Mouse (Mus musculus) c-Kit-positive CD71-negative TER-119-negative erythroid progenitor cells, embryonic 14.5 days (primary cell): Measurements from ENCODE around the gene Mxd4.
A peak's percentile ranks its signal among the peaks of the same experiment; 100 is the strongest.

Experiments
- DNase-seq: peaks from one replicate; pipeline ENCODE4 v3.0.0-alpha.2; 2013; ENCODE audit warnings: low read depth

Gene Mxd4

GRCm38 (mm10) chr5:34187601-34188316, at the start of gene Mxd4:
Gene Mxd4 (minus strand): TSS chr5:34187720.
- DNase-seq, result peak; percentile 94

DNA sequence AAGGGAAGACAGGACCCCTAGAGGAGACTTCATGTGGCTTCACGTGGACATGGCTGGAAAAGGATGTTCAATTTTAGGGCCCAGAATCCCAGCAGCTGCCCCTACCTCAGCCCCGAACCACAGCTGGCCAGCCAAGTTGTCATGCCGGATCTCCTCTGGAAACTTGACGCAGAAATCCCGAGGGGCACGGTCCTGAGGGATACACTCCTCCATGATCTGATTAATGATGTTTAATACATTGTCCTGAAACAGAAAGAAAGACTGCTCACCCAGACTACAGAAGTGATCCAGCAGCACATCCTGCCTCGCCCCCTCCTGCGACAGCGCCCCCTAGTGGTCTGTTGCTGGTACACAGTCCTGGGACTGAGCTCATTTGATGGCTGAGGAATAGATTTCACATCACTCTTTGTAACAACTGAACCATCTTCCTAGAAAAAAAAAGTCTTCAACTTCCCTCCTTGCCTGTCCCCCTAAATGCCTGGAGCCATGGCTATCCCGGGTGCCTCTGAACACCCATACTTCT, 48.4 kb upstream of the Mxd4 start:
- peak; percentile 41 for DNase-seq

DNA sequence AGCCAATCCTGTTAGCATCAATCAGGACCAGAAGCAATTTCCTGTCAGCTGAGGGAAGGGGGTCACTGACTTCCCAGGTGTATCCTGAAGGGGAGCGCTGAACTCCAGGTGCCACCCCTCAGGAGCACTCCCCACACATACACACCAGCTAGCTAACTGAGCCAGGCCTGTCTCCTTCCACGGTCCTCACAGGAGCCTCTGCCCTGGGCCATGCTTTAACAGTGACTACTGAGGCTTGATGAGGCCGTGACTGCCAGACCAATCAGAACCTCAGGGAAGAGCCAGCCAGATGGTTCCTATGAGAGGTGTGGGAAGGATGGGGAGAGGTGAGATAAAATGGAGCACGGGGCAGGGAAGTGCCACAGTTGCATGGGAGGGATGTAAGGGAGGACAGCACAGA, 47.5 kb upstream of the Mxd4 start:
- DNase-seq, result no peak

DNA sequence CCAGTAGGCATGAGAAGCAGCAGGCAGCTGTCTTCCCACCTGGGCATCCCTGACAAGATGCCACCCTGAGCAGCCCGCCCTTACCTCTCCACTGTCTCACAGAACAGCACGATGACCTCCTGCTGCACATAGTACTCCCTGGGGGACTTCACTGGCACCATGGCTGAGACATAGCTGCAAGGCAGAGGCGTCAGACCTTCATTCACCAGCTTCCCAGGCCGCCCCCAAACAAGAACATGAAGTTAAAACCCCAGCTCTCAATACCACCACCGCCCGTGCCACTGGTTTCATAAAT, 45.6 kb upstream of the Mxd4 start:
- no peak for DNase-seq

DNA sequence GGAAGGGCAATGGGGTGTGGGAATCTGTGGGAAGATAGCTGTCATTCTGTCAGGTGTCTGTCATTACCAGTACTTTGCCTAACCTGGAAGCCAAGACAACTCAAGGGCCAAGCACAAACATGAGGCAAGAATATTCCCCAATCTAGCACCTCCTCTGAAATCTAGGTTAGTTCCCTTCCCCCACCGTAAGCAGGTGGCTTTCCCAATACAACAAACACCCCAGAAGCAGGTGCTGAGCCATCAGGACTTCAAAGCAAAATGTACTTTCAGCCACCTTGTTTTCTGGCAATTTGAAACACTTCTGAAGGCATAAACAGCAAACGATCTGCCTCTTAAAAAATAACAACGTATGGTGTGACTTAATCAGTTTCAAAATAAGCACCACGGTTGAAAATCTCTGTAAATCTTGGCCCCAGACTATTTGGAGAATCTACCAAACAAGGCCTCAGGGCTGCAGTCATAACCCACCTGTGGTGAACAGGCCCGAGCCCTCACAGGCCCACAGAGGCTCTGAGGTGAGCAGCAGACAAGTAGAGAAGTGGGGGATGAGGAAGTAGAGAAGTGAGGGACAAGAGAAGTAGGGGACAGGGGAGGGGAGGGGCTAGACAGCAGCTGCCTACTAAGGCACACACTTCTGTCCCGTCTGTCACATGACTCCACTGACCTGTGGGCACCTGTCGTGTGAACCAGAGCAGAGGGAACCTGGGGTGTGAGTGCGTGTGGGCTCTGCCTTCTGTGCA, 45.1 kb upstream of the Mxd4 start:
- no peak for DNase-seq

DNA sequence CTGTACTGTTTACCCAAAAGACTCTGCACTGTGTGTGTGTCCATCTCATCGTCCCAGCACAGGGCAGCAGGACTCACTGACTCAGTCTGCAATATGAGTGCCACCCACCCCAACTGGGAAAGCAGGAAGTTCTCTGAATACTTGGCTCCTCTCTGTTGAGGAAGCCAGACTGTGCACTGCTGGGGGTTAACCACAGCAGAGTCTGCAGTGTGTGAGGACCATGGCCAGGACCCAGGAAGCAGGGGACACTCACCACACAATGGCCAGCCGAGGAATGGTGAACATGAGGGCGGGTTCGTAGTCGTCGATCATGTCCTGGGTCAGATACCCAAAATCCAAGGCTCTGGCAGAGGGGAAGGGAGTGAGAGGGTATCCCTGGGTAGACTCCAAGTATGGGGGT, 44.4 kb upstream of the Mxd4 start:
- no peak for DNase-seq

GRCm38 (mm10) chr5:34230599-34231485, 43.3 kb upstream of the Mxd4 start:
- no peak for DNase-seq

- DNase-seq, result no peak
These were observed 42.0 kb upstream of the Mxd4 start for GRCm38 (mm10) chr5:34229503-34229902.

DNA sequence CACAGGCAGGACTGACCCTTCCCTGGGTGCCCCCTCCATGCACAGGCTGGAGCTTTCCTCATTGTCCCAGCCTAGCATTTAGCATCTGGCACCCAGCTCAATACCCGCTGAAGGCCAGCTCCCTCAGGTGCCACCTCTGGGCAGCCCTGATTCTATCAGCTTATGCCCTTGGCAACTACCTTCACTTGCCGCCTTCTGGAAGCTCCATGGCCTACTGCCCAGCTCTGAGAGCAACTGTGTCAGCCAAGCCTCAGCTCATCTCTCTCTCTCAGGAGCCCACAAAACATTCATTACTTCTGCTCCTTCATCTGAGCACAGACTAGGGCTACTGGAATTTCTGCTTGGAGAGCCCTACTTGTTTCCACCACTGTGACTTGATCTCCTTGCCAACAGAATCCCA, 38.0 kb upstream of the Mxd4 start:
- no peak for DNase-seq

DNA sequence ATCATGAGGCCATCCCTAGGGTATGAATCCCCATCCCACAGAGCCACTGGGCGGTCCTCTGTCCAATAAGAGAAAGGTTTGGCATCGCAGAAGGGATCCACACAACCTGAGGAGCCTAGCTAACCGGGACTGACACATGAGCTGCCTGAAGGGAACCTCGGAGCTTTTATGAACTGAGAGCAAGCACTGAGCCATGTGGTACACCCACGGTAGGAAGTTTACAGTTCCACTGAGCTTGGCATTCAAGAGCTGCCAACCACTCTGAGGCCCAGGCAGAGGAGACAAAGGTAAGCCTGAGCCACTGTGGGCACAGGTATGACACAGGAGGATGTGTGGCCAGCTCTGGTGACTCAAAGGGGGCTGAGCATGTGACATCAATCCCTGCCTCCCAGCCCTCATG, 37.0 kb upstream of the Mxd4 start:
- DNase-seq, result no peak

DNA sequence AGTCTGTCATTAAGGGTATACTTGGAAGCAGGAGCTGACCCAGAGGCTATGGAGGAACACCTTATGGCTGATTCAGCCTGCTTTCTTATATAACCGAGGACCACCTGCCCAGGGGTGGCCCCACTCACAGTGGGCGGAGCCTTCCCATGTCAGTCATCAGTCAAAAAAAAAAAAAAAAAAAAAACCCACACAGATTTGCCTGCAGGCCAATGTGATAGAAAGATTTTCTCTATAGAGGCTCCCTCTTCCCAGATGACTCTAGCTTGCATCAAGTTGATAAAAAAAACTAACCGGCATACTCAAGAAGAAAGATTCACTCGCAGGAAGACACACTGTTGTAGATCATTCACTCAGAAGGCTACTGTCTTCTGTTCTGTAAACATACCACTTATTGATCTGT, 32.5 kb upstream of the Mxd4 start:
- DNase-seq, result no peak

GRCm38 (mm10) chr5:34218672-34219071, 31.2 kb upstream of the Mxd4 start:
- no peak for DNase-seq

DNA sequence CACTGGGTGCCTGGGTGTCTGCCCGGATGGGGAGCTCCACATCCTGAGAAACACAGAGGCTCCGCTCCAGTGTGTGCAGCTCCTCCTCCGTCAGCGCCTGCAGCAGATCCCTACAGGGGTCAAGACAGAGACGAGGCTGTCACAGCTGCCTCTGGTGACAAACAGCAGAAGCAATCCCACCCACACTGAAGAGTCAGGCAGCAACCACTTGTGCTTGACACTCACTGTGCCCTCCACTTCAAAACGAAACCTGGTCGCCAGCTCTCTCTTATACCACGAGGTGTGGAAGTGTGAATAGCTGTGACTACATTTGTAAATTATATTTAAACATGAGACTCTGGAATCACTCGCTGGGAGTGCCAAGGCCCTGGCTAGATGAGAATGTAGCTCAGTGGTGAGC, 30.2 kb upstream of the Mxd4 start:
- no peak for DNase-seq

DNA sequence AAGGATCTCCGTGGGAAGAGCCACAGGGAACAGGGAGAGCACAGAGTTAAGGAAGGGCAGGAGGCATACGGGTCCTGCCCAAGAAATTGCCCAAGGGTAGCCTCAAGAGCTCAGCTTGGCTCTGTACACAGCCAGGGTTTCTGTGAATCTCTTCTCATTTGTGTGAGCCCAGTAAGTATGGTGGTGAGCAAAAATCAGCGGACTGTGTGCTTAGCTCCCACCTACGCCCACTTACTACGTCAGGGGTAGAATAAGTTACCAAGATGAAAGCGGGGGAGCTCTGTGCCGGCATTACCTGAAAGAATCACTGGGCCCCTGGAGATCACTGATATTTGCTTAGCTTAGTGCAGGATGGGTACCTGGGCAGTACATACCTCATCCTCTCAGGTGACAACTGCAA, 28.5 kb upstream of the Mxd4 start:
- no peak for DNase-seq

- no peak for DNase-seq
These were observed 26.1 kb upstream of the Mxd4 start for GRCm38 (mm10) chr5:34213659-34214058.

DNA sequence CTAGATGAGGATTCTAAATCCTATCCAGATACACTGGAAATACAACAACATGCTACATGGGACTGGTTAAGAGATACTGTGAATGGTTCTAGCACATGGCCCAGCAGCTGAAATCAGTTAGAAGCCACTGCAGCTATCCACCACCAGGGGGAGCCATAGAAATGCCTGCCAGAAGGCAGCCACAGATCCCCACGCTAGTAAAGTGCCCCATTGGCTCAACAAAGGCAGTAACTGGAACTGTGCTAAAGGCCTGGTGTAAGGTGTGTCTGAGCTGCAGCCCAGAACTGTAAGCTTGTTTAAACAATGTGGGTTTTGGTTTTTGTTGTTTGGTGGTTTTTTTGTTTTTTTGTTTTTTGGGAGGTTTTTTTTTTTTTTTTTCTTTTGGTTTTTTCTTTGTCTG, 22.8 kb upstream of the Mxd4 start:
- peak; percentile 56 for DNase-seq

- no peak for DNase-seq
These were observed 20.0 kb upstream of the Mxd4 start for GRCm38 (mm10) chr5:34207503-34207902.

- DNase-seq, result no peak
These were observed 18.3 kb upstream of the Mxd4 start for GRCm38 (mm10) chr5:34205788-34206187.

DNA sequence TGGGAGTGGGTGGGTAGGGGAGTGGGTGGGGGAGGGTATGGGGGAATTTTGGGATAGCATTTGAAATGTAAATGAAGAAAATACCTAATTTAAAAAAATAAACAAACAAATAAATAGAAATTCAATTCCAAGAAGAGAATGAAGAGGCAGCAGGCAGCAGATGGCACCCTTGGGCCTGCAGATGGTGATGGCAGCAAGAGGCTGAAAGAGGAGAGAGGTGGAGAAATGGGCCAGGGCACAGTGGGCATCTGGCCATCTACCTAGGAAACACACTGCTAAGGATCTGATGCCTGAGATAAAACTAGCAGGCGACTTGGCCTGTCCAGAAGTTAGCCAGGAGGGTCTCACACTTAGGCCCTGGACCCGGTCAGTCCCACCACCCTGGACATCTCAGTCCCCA, 17.4 kb upstream of the Mxd4 start:
- DNase-seq, result no peak

GRCm38 (mm10) chr5:34202006-34202405, 14.5 kb upstream of the Mxd4 start:
- DNase-seq, result no peak

DNA sequence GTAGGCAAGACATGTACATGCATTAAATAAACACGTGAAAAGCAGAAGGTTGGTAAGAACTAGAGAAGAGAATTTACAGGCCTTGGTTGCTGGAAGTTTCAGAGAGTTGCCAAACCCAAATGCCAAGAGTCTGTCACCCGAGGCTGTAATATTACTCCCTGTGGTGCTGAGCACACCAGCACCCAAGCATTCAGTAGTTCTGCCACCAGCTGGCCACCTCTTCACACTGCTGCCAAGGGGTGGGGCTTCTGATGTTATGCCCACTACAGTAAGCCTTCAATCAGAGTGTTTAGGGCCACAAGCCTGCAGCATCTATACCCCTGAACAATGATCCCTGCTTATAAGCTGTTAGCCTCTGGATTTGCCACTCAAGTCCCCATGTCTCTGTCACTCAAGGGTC, 13.9 kb upstream of the Mxd4 start:
- no peak for DNase-seq

- DNase-seq, result no peak
These were observed 11.1 kb upstream of the Mxd4 start for GRCm38 (mm10) chr5:34198615-34199014.

GRCm38 (mm10) chr5:34197243-34197642, 9.7 kb upstream of the Mxd4 start:
- DNase-seq, result no peak
